Mouse (Mus musculus): ENCODE measurements around the gene Slc6a17.

The Slc6a17 gene

DNA sequence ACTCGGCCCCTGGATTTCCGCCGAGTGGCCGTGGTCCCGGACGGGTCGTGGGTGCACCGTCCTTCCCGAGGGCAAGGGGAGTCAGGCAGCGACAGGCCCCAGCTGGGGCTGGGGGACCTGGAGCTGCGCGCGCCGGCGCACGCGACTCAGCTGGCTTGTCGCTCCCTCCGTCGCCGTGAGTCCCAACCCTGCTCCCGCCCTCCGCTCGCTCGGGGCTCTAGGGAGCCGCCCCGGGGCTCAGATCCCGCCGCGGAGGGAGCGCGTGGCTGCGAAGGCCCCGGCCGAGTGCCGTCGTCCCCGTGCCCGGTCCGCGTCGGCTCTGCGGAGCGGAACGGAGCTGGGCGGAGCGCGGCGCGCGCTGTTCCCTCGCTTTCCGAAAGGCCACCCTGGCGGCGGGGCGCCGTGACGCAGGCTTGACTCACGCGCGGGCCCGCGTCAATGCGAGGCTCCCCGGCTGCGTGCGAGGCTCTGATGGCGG is at the start of gene Slc6a17:
TSS of gene Slc6a17 (minus strand) at position 388 of the 478 bp plus-strand sequence.
- no peak for DNase-seq (ENCODE audit: low spot score)

- no peak for DNase-seq (ENCODE audit: low spot score)
Observed at GRCm38 (mm10) chr3:107565331-107565730, 47.5 kb upstream of the Slc6a17 start.

- DNase-seq (ENCODE audit: low spot score), result no peak
Observed at GRCm38 (mm10) chr3:107563880-107564279, 46.1 kb upstream of the Slc6a17 start.

DNA sequence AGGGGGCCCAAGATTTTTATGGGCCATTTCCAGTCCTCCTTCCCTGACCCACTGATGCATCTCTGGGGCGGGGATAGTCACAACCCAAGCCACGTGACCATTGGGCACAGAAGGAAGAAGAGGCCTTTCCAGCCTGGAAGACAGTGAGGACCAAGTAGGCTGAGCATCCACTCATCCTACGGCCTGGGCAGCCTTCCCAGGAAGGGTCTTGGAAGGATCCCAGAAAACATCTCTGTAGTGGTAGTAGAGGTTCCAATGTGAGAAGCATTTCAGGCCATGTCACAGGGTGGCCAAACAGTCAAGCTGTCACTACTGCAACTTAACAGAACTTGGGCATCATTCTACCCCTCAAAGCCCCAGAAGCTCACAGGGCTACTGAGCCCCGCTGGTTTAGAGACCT is 44.8 kb upstream of the Slc6a17 start:
- no peak for DNase-seq (ENCODE audit: low spot score)

- no peak for DNase-seq (ENCODE audit: low spot score)
Observed at GRCm38 (mm10) chr3:107562104-107562503, 44.3 kb upstream of the Slc6a17 start.

GRCm38 (mm10) chr3:107559183-107559582 is 41.4 kb upstream of the Slc6a17 start:
- DNase-seq (ENCODE audit: low spot score), result peak; percentile 27

DNA sequence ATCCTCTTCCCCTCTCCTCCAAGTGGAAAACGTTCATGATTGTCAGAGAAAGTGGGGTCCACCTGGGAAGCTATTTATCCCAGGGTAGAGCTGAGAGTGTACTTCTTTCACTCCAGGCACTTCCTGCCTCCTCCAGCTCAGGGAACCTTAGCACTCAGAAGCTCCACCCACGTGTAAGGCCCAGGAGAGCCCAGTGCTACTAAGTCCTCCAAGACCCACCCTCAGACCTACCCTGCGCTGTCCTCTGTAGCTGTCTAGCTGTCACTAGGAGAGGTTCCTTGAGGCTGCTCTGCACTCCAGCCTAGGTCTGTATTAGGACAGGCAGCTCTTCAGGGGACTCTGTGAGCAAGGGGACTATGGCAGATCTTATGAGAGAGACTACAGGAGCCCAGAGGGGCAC is 40.9 kb upstream of the Slc6a17 start:
- DNase-seq (ENCODE audit: low spot score), result no peak

GRCm38 (mm10) chr3:107554842-107555241 is 37.0 kb upstream of the Slc6a17 start, which contains the start of gene Ubl4b:
TSS of gene Ubl4b (minus strand) at chr3:107555073.
- no peak for DNase-seq (ENCODE audit: low spot score)

- DNase-seq (ENCODE audit: low spot score), result peak; percentile 42
Observed at GRCm38 (mm10) chr3:107550409-107551049, 32.7 kb upstream of the Slc6a17 start.

GRCm38 (mm10) chr3:107546956-107547355 is 29.1 kb upstream of the Slc6a17 start:
- no peak for DNase-seq (ENCODE audit: low spot score)

DNA sequence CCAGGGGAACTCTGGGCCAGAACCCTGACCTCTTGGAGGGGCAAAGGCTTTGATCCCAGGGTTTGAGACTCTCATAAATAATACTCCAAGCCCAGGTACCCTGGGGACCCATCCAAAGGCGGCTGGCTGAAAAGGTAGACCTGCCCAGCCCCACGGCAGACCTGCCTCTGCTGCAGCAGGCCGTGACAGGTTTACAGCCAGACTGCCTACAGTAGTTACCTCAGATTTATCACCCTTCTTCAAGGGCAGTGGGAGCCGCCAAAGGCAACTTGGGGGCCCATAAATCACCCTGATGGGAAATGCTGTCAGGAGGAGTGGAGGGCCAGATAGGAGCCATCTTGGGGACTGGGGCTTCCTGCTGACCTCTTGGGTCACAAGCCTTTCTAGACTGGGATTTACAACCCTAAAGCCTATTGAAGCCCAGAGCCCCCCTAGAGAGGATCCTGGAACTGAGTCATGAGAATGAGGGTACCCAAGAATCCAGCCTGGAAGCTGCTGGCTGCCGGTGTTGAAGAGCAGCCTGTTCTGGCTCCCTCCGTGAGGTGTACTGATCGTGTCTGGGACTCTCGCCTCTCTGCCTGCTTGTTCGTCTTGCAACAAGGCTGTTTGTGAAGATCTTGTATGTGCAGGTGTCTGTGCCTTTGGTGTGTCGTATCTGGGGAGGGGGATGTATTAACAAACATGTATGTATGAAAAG is 28.0 kb upstream of the Slc6a17 start:
- DNase-seq (ENCODE audit: low spot score), result no peak

GRCm38 (mm10) chr3:107545278-107545677 is 27.5 kb upstream of the Slc6a17 start:
- DNase-seq (ENCODE audit: low spot score), result no peak

GRCm38 (mm10) chr3:107543158-107544080 is 25.6 kb upstream of the Slc6a17 start:
- DNase-seq (ENCODE audit: low spot score), result no peak

- no peak for DNase-seq (ENCODE audit: low spot score)
Observed at GRCm38 (mm10) chr3:107542584-107542983, 24.8 kb upstream of the Slc6a17 start.

DNA sequence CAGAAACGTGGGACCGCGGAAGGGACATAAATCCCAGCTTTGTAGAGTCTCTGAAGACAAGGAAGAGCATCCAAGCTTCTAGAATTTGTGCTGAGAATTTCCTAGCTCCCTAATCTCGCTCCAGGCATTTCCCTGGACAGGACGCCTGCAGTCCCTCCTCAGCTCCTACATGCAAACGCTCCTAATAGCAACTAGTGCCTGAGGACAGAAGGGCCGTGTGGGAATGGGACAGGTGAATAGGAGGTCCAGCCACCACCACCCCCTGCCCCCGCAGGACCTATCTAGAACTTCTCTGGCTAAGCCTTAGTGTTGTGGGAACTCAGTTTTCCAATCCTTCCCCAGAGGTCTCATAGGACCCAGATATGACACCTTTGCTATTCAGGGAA is 19.7 kb upstream of the Slc6a17 start:
- no peak for DNase-seq (ENCODE audit: low spot score)

DNA sequence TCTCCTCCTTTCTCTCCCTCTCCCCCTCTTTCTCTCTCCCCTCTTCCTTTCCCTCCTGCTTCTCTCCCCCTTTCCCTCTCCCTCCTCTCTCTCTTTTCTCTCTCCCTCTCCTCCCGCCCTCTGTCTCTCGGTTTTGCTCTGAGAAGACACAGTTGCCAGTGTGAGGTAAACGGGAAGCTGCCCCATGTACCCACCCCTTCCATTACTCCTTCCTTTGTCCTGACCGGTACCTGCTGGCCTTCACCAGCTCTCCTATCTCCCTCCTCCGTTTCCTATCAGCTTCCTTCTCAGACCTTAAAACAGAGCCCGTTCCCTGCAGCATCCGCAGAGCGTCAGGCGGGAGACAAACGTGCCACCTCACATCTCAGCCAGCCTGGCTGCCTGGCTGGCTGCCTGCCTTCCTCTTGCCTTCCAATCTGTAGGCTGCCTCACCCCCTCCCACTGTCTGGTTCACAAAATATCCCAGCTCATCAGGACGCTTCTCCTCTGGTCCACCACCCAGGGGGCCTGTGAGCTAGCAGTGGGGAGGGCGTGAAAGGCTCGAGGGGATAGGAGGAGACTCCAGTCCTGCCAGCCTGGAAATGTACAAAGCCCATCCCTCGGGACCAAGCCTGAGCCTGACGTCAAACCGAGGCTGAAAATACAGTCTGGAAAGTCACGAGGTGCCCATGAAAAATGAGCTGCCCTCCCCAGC is 19.1 kb upstream of the Slc6a17 start:
- DNase-seq (ENCODE audit: low spot score), result no peak

GRCm38 (mm10) chr3:107534951-107535350 is 17.1 kb upstream of the Slc6a17 start:
- no peak for DNase-seq (ENCODE audit: low spot score)

DNA sequence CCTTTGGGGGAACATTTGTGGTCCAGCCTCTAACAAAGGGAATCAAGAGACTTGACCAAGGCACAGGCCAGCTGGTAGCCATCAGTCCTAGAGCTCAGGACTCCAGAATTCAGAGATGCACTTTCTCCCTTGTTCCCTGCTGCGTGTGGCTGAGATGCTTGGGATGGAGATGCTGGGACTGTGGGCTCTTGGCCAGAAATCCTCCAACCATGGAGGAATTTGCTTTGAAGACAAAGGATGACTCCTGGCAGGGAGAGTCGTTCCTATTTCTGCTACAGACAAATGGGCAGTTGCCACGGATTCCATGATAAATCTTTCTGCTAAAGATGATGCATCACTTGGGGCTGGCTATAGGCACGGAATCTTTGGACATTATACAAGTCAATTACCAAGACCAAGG is 15.7 kb upstream of the Slc6a17 start:
- no peak for DNase-seq (ENCODE audit: low spot score)

DNA sequence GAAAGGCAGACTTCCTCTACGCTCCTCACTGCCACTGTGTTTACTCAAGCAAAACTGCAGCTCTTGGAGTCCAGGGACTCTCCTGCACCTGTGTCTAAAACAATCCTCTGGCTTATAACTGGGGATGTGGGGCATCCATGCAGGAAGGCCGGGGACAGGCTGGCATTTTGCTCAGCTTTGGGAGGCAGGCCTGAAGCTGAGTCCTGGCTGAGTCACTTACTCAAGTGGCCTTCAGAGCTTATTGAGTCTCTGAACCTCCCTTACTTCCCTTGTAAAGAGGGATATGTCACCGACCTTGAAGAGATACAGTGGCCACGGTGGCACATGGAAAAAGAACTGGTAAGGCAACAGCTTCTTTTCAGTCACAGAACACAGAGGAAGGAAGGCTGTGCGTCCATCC is 12.8 kb upstream of the Slc6a17 start:
- DNase-seq (ENCODE audit: low spot score), result no peak

GRCm38 (mm10) chr3:107529182-107529581 is 11.4 kb upstream of the Slc6a17 start:
- no peak for DNase-seq (ENCODE audit: low spot score)

- no peak for DNase-seq (ENCODE audit: low spot score)
Observed at GRCm38 (mm10) chr3:107528401-107529118, 10.7 kb upstream of the Slc6a17 start.

Data from c-Kit-positive CD71-positive TER-119-positive erythroid progenitor cells, embryonic 14.5 days (primary cell).